Mouse (Mus musculus): ENCODE data around the gene Ciao2b.

GRCm38 (mm10) chr8:104630981-104631663, 10.6 kb downstream of the Ciao2b start, which contains the start of gene Rrad:
- TF ChIP-seq POLR2A (IDR thresholded peaks at IDR 0.05; ENCODE audit: borderline replicate concordance, low read depth, low read length) (no peak), CTCF (IDR thresholded peaks at IDR 0.05; ENCODE audit: low read depth, low read length) (no peak)

Measured in bone marrow macrophage, adult 2 months (primary cell).